Mouse (Mus musculus) MEL (cell line): ENCODE results near the gene Zfp715. TPM values are rescaled to one million over a fixed set of nuclear protein-coding genes. Genes with fewer than 3 reads are reported as not detected.

Experiments used
- DNase-seq: peaks from one replicate; pipeline ENCODE4 v3.0.0; 2011; ENCODE audit warnings: low read depth, low spot score
- H3K27ac ChIP-seq: 2 replicates; pipeline ENCODE4 v1.5.1; 2012; ENCODE audit warnings: low read depth, mild to moderate bottlenecking, control low read depth, low read length, moderate library complexity; ENCODE audit not compliant: control insufficient read depth
- H3K27me3 ChIP-seq, 2 experiments: fragments of 150-350 bp in 1 of 2; sonication (generic) in 1 of 2; 2 replicates each; pipeline ENCODE4 v1.6.1; 2012; ENCODE audit warnings: low read length in 2 of 2, mild to moderate bottlenecking in 2 of 2, improper control_type of control experiment in 1 of 2, moderate library complexity in 1 of 2; ENCODE audit not compliant: insufficient read depth in 2 of 2, control insufficient read depth in 1 of 2
- H3K36me3 ChIP-seq, 2 experiments: 2 replicates each; pipeline ENCODE4 v1.6.1; 2012 to 2014; ENCODE audit warnings: low read length in 2 of 2, improper control_type of control experiment in 1 of 2, inconsistent platforms in 1 of 2, mild to moderate bottlenecking in 1 of 2; ENCODE audit not compliant: insufficient read depth in 2 of 2, control insufficient read depth in 1 of 2
- H3K4me1 ChIP-seq, 2 experiments: fragments of 150-350 bp in 1 of 2; sonication (generic) in 1 of 2; 2 replicates each; pipeline ENCODE4 v1.6.1; 2012; ENCODE audit warnings: low read length in 2 of 2, improper control_type of control experiment in 1 of 2, mild to moderate bottlenecking in 1 of 2; ENCODE audit not compliant: insufficient read depth in 2 of 2, control insufficient read depth in 1 of 2
- H3K4me3 ChIP-seq, 2 experiments: fragments of 150-350 bp in 1 of 2; sonication (generic) in 1 of 2; 2 replicates each; pipeline ENCODE4 v1.5.1; 2012; ENCODE audit warnings: low read depth in 2 of 2, low read length in 2 of 2, mild to moderate bottlenecking in 2 of 2, moderate library complexity in 2 of 2, control low read depth in 1 of 2, improper control_type of control experiment in 1 of 2; ENCODE audit not compliant: control insufficient read depth in 1 of 2, insufficient read depth in 1 of 2
- H3K79me2 ChIP-seq: 2 replicates; pipeline ENCODE4 v1.6.1; 2012; ENCODE audit warnings: mild to moderate bottlenecking, low read length, moderate library complexity; ENCODE audit not compliant: control insufficient read depth, poor library complexity, insufficient read depth
- H3K9ac ChIP-seq: 2 replicates; pipeline ENCODE4 v1.6.1; 2012; ENCODE audit warnings: low read depth, mild to moderate bottlenecking, control low read depth, low read length, moderate library complexity; ENCODE audit not compliant: control insufficient read depth, poor library complexity, severe bottlenecking
- H3K9me3 ChIP-seq: fragments of 150-350 bp; sonication (generic); replicated peaks from 2 replicates; pipeline ENCODE4 v1.6.1; 2012; ENCODE audit warnings: mild to moderate bottlenecking, low read length, improper control_type of control experiment, moderate library complexity; ENCODE audit not compliant: insufficient read depth
- BHLHE40 ChIP-seq: IDR thresholded peaks from 2 replicates; pipeline ENCODE4 v1.6.1; 2012; ENCODE audit warnings: low read depth, mild to moderate bottlenecking, inconsistent platforms, low read length, improper control_type of control experiment, borderline replicate concordance
- CHD1 ChIP-seq: IDR thresholded peaks from 2 replicates; pipeline ENCODE4 v1.6.1; 2012; ENCODE audit warnings: low read depth, mild to moderate bottlenecking, inconsistent platforms, low read length, improper control_type of control experiment
- CHD2 ChIP-seq: IDR thresholded peaks from 2 replicates; pipeline ENCODE4 v1.6.1; 2011; ENCODE audit warnings: low read length, improper control_type of control experiment
- CTCF ChIP-seq, 3 experiments: IDR thresholded peaks in 2 of 3; conservative IDR thresholded peaks in 1 of 3; 2 replicates each; pipeline ENCODE4 v1.5.1; 2011 to 2012; ENCODE audit warnings: low read length in 3 of 3, low read depth in 2 of 3, mild to moderate bottlenecking in 2 of 3, improper control_type of control experiment in 1 of 3, inconsistent platforms in 1 of 3, mixed read lengths in 1 of 3, moderate library complexity in 1 of 3; ENCODE audit not compliant: control insufficient read depth in 1 of 3, insufficient read depth in 1 of 3, poor library complexity in 1 of 3, severe bottlenecking in 1 of 3
- E2F4 ChIP-seq: IDR thresholded peaks from 2 replicates; pipeline ENCODE4 v1.6.1; 2011; ENCODE audit warnings: low read depth, low read length, improper control_type of control experiment, borderline replicate concordance
- ELF1 ChIP-seq: IDR thresholded peaks from 2 replicates; pipeline ENCODE4 v1.6.1; 2014; ENCODE audit warnings: low read depth, mild to moderate bottlenecking, inconsistent platforms, low read length, improper control_type of control experiment, moderate library complexity
- EP300 ChIP-seq, 2 experiments: IDR thresholded peaks; 2 replicates each; pipeline ENCODE4 v1.6.1; 2011; ENCODE audit warnings: improper control_type of control experiment in 2 of 2, low read length in 2 of 2, low read depth in 1 of 2, mild to moderate bottlenecking in 1 of 2
- ETS1 ChIP-seq: IDR thresholded peaks from 2 replicates; pipeline ENCODE4 v1.6.1; 2012; ENCODE audit warnings: low read depth, mild to moderate bottlenecking, inconsistent platforms, low read length, improper control_type of control experiment, moderate library complexity
- GABPA ChIP-seq: IDR thresholded peaks from 2 replicates; pipeline ENCODE4 v1.6.1; 2012; ENCODE audit warnings: low read depth, mild to moderate bottlenecking, inconsistent platforms, low read length, improper control_type of control experiment, moderate library complexity
- GATA1 ChIP-seq: IDR thresholded peaks from 2 replicates; pipeline ENCODE4 v1.6.1; 2011; ENCODE audit warnings: low read depth, low read length, improper control_type of control experiment
- KAT2A ChIP-seq: conservative IDR thresholded peaks from 2 replicates; pipeline ENCODE4 v1.6.1; 2012; ENCODE audit warnings: low read depth, low read length, improper control_type of control experiment, inconsistent platforms
- MAX ChIP-seq: IDR thresholded peaks from 2 replicates; pipeline ENCODE4 v1.6.1; 2011; ENCODE audit warnings: low read length, improper control_type of control experiment
- MXI1 ChIP-seq: IDR thresholded peaks from 2 replicates; pipeline ENCODE4 v1.6.1; 2011; ENCODE audit warnings: mild to moderate bottlenecking, low read depth, low read length, improper control_type of control experiment
- MYB ChIP-seq: IDR thresholded peaks from 2 replicates; pipeline ENCODE4 v1.6.1; 2011; ENCODE audit warnings: mild to moderate bottlenecking, low read depth, low read length, improper control_type of control experiment
- NRF1 ChIP-seq: IDR thresholded peaks from 2 replicates; pipeline ENCODE4 v1.6.1; 2014; ENCODE audit warnings: low read depth, mild to moderate bottlenecking, inconsistent platforms, low read length, improper control_type of control experiment, moderate library complexity; ENCODE audit not compliant: poor library complexity, insufficient read depth, severe bottlenecking
- POLR2A ChIP-seq, 2 experiments: IDR thresholded peaks; 2 replicates each; pipeline ENCODE4 v1.6.1; 2011 to 2012; ENCODE audit warnings: low read length in 2 of 2, mild to moderate bottlenecking in 2 of 2, control low read depth in 1 of 2, improper control_type of control experiment in 1 of 2, low read depth in 1 of 2, moderate library complexity in 1 of 2; ENCODE audit not compliant: control insufficient read depth in 1 of 2, insufficient read depth in 1 of 2, poor library complexity in 1 of 2
- RCOR1 ChIP-seq: IDR thresholded peaks from 2 replicates; pipeline ENCODE4 v1.6.1; 2012; ENCODE audit warnings: low read depth, mild to moderate bottlenecking, inconsistent platforms, low read length, improper control_type of control experiment
- SMC3 ChIP-seq: IDR thresholded peaks from 2 replicates; pipeline ENCODE4 v1.6.1; 2011; ENCODE audit warnings: low read depth, low read length, improper control_type of control experiment
- TAL1 ChIP-seq: IDR thresholded peaks from 2 replicates; pipeline ENCODE4 v1.6.1; 2012; ENCODE audit warnings: mild to moderate bottlenecking, inconsistent platforms, low read length, moderate library complexity, mixed read lengths
- TCF12 ChIP-seq: IDR thresholded peaks from 2 replicates; pipeline ENCODE4 v1.6.1; 2014; ENCODE audit warnings: low read depth, mild to moderate bottlenecking, inconsistent platforms, low read length, improper control_type of control experiment, moderate library complexity
- USF1 ChIP-seq: IDR thresholded peaks from 2 replicates; pipeline ENCODE4 v1.6.1; 2014; ENCODE audit warnings: low read depth, mild to moderate bottlenecking, inconsistent platforms, low read length, improper control_type of control experiment, moderate library complexity
- ZKSCAN1 ChIP-seq: IDR thresholded peaks from 2 replicates; pipeline ENCODE4 v1.6.1; 2012; ENCODE audit warnings: low read depth, mild to moderate bottlenecking, inconsistent platforms, low read length, improper control_type of control experiment, moderate library complexity
- ZNF384 ChIP-seq: IDR thresholded peaks from 2 replicates; pipeline ENCODE4 v1.6.1; 2012; ENCODE audit warnings: low read depth, mild to moderate bottlenecking, inconsistent platforms, low read length, improper control_type of control experiment
- polyA plus RNA-seq, 2 experiments: library from polyadenylated mRNA; stranded (reverse) in 1 of 2; unstranded in 1 of 2; fragments of >175 nt in 1 of 2; fragments of >200 nt in 1 of 2; gene quantifications; 2 replicates each; pipeline versions ENCODE4 v1.2.1 to v1.2.4; 2012; ENCODE audit warnings: low replicate concordance in 2 of 2, low read depth in 1 of 2; ENCODE audit not compliant: insufficient read length in 2 of 2, insufficient read depth in 1 of 2, missing spikeins in 1 of 2
- total RNA-seq: library from RNA; depleted of rRNA; stranded (reverse); fragments of 300-350 nt; gene quantifications from 2 replicates; pipeline ENCODE4 v1.2.3, GENCODE M21; 2012

Zfp715 gene
- total and polyA plus RNA-seq, 3 experiments: 8.3 to 11.7 TPM; not detected in 1

DNA sequence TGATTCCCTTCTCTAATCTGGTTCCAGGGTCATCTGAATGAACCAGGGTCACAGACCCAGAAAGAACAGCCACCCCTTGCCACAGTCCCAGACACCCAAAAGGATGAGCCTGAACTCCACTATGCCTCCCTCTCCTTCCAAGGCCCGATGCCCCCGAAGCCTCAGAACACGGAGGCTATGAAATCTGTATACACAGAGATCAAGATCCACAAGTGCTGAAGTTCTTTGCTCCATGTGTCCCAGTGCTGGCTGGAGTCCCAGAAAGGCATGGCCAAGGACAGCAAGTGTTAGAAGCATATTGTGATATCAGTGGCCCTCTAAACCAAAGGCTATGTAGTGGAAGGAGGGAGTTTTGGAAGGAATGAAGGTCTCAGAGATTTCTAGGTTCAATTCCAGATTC, 45.5 kb upstream of the Zfp715 start:
- no peaks in the 10 kb centered on the region for H3K27me3 ChIP-seq
- no peak overlapping the region for H3K9ac ChIP-seq
- H3K36me3 ChIP-seq: peaks cover 0 to 7% of the 10 kb centered on the region in 2 experiments; a peak in 2 of 4 replicates
- no peak overlapping the region for H3K4me3 ChIP-seq
- TF ChIP-seq TCF12: no peak
- TF ChIP-seq ETS1: no peak
- no peak for TF ChIP-seq USF1
- no peaks in the 10 kb centered on the region for H3K9me3 ChIP-seq
- H3K79me2 ChIP-seq: peaks cover 2% of the 10 kb centered on the region; the same call in 1 of the 2 replicates
- H3K27ac ChIP-seq: no peak overlapping the region
- peaks cover 0 to 8% of the 10 kb centered on the region in 2 experiments; a peak in 3 of 4 replicates for H3K4me1 ChIP-seq
- no peak for DNase-seq

DNA sequence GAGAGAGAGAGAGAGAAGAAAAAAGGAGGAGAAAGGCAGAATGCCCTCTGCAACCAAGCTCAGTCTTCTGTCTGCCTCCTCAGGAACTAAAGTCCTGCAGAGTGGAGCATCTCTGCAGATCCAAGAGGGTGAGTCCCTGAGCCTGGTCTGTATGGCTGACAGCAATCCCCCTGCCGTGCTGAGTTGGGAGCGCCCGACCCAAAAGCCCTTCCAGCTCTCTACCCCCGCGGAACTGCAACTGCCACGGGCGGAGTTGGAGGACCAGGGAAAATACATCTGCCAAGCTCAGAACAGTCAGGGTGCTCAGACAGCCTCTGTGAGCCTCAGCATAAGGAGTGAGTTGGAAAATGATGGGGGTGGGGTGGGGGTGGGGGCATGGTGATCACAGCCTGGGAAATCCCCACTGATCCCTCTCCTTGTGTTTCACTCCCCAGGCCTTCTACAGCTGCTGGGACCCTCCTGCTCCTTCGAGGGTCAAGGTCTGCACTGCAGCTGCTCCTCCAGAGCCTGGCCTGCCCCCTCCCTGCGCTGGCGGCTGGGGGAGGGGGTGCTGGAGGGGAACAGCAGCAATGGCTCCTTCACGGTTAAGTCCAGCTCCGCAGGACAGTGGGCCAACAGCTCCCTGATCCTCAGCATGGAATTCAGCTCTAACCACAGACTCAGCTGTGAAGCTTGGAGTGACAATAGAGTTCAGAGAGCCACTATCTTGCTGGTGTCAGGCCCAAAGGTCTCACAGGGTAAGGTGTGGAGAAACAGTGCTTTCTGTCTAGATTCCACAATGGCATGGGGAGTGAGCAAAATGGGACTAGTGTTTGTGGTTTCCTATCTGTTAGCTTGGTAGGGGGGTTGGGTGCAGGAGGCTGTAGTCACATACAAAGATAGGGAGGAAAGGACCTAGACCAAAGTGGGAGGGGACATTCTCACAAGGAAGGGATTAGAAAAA, 42.1 kb upstream of the Zfp715 start:
- no peaks in the 10 kb centered on the region for H3K9me3 ChIP-seq
- H3K27ac ChIP-seq: no peak overlapping the region
- H3K9ac ChIP-seq: no peak overlapping the region
- H3K4me1 ChIP-seq: peaks cover 6 to 32% of the 10 kb centered on the region in 2 experiments
- peaks cover 13% of the 10 kb centered on the region for H3K79me2 ChIP-seq
- H3K27me3 ChIP-seq: no peaks in the 10 kb centered on the region
- peaks cover 0 to 25% of the 10 kb centered on the region in 2 experiments; a peak in 2 of 4 replicates for H3K36me3 ChIP-seq
- TF ChIP-seq EP300 (IDR thresholded peaks at IDR 0.05; ENCODE audit: low read depth in 1 of 2, low read length in 2 of 2) (0 out of 4 replicates have a peak, but pooled peaks of 1 of the 2 experiments have one; percentile 29), TAL1 (peak; percentile 36), GATA1 (0 out of 2 replicates have a peak, but pooled peaks have one; percentile 15), NRF1 (no peak)
- H3K4me3 ChIP-seq: no peak overlapping the region
- DNase-seq: peak; percentile 26

DNA sequence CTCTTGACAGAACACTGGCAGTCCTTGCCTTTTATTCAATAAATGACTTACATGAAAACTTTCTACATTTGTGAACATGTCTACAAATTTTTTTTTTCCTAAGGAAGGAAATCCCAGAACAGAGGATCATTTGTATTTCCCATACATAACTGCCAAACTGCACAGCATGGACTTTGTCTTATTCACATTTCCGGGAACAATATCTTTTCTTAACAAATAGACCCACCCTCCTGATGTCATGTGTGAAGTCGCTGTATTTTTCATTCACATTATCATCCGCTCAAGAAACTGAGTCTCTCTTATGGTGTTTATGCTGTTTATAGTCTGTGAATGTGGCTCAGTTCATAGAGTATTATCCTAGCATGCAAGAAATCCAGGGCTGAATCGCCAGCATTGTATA, 40.7 kb upstream of the Zfp715 start:
- Histone ChIP-seq H3K27ac (peak overlapping the region; percentile 98), H3K27me3 (no peaks in the 10 kb centered on the region), H3K36me3 (peaks cover 0 to 31% of the 10 kb centered on the region in 2 experiments; a peak in 2 of 4 replicates), H3K4me3 (peak overlapping the region; percentile 35 to 37; a peak in 3 of 4 replicates), H3K9ac (peak overlapping the region; percentile 72), H3K9me3 (no peaks in the 10 kb centered on the region), H3K4me1 (peaks cover 9 to 45% of the 10 kb centered on the region in 2 experiments), H3K79me2 (peaks cover 13% of the 10 kb centered on the region)
- DNase-seq: peak; percentile 71
- TF ChIP-seq ELF1: no peak
- no peak for TF ChIP-seq RCOR1
- no peak for TF ChIP-seq SMC3
- no peak; the same call in 1 of the 2 replicates for TF ChIP-seq MYB
- TF ChIP-seq ZNF384: no peak
- peak; percentile 47; the same call in 1 of the 2 replicates for TF ChIP-seq ETS1
- TF ChIP-seq CTCF (IDR thresholded peaks at IDR 0.05 in 2 of 3, conservative IDR thresholded peaks at IDR 0.05 in 1 of 3; ENCODE audit: control insufficient read depth in 1 of 3, insufficient read depth in 1 of 3, low read depth in 2 of 3, low read length in 3 of 3, poor library complexity in 1 of 3, severe bottlenecking in 1 of 3): no peak
- no peak for TF ChIP-seq TAL1
- no peak for TF ChIP-seq E2F4
- no peak for TF ChIP-seq BHLHE40
- TF ChIP-seq MAX: 0 out of 2 replicates have a peak, but pooled peaks have one; percentile 38
- TF ChIP-seq MXI1: no peak
- no peak for TF ChIP-seq GABPA
- TF ChIP-seq KAT2A: no peak
- no peak for TF ChIP-seq POLR2A (IDR thresholded peaks at IDR 0.05; ENCODE audit: control insufficient read depth in 1 of 2, insufficient read depth in 1 of 2, low read depth in 1 of 2, low read length in 2 of 2, poor library complexity in 1 of 2)
- no peak for TF ChIP-seq ZKSCAN1
- TF ChIP-seq CHD2: no peak
- no peak for TF ChIP-seq CHD1
